20 mouse cellular contexts compared by ENCODE assay signal in the genomic region with DNA sequence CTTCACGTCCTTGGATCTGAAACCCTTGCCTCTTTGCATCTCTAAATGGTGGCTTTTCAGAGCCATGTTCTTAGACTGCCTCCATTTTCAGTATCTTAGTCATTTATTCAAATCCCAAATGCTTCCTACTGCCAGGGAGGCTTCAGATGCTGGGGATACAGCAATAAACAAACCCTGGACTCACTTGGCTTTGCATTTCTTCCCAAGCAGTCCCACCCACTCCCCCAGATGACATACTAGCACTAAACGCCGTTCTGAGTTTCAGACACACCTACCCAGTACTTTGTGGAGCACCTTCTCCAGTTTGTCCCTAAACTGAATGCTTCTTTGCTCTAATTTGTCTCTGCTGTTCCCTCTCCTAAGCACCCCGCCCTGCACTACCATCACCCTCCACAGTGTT.
"Had no signal": no experiment of that assay in that cellular context is flagged by ENCODE, and none has a peak within 500 bp of the region (broad histone marks: within the 10 kb centered on the region; RNA-seq: fewer than 3 reads in every experiment).

No protein-coding gene starts in this region.

- H3K27me3 ChIP-seq: liver, embryonic 13.5 days; midbrain, embryonic 12.5 days; midbrain, embryonic 15.5 days; neural tube, embryonic 12.5 days; neural tube, embryonic 15.5 days; stomach, embryonic 15.5 days had no signal

- H3K4me3 ChIP-seq: liver, embryonic 13.5 days; midbrain, embryonic 12.5 days; midbrain, embryonic 15.5 days; neural tube, embryonic 12.5 days; neural tube, embryonic 15.5 days; stomach, embryonic 15.5 days had no signal

- ATAC-seq: intestine, embryonic 16.5 days; midbrain, embryonic 15.5 days had no signal

- H3K4me2 ChIP-seq: liver, embryonic 13.5 days; midbrain, embryonic 12.5 days; midbrain, embryonic 15.5 days; neural tube, embryonic 12.5 days; neural tube, embryonic 15.5 days; stomach, embryonic 15.5 days had no signal

- H3K9me3 ChIP-seq: liver, embryonic 13.5 days; midbrain, embryonic 12.5 days; midbrain, embryonic 15.5 days; neural tube, embryonic 12.5 days; neural tube, embryonic 15.5 days; stomach, embryonic 15.5 days had no signal

- H3K36me3 ChIP-seq: liver, embryonic 13.5 days; midbrain, embryonic 12.5 days; midbrain, embryonic 15.5 days; neural tube, embryonic 12.5 days; neural tube, embryonic 15.5 days; stomach, embryonic 15.5 days had no signal

- H3K27ac ChIP-seq: liver, embryonic 13.5 days; midbrain, embryonic 12.5 days; midbrain, embryonic 15.5 days; neural tube, embryonic 12.5 days; neural tube, embryonic 15.5 days; stomach, embryonic 15.5 days had no signal

- H3K4me1 ChIP-seq: midbrain, embryonic 12.5 days; midbrain, embryonic 15.5 days; neural tube, embryonic 12.5 days; neural tube, embryonic 15.5 days; stomach, embryonic 15.5 days had no signal

- H3K9ac ChIP-seq: liver, embryonic 13.5 days; midbrain, embryonic 12.5 days; midbrain, embryonic 15.5 days; neural tube, embryonic 12.5 days; neural tube, embryonic 15.5 days; stomach, embryonic 15.5 days had no signal

- DNase-seq: kidney, adult 2 months; kidney, postnatal 10 days; kidney, postnatal 36 days; layer of hippocampus, adult 9-11 months; liver, embryonic 13.5 days; lung, adult 2 months; lung, postnatal 14 days; lung, postnatal 4 days; right cerebral cortex, adult 18-20 months; right cerebral cortex, postnatal 14 days; spleen, adult 18-20 months; thymus, adult 18-20 months; thymus, postnatal 14 days; thymus, postnatal 4 days had no signal
